Mouse (Mus musculus) kidney, adult 18-20 months (tissue): ENCODE measurements at regions not wholly inside any gene's neighbourhood (a gene's known extent, or its start where the extent isn't known, plus 50 kb on each side); places are given as distances from the start of the nearest gene placed in this dataset.

ENCODE experiments used
- DNase-seq: peaks from one replicate; pipeline ENCODE4 v3.0.0; 2021

GRCm38 (mm10) chr11:38034526-38035286 is 798.9 kb upstream of the Tenm2 start:
- no peak for DNase-seq

- no peak for DNase-seq
Observed at GRCm38 (mm10) chr11:38021704-38022103, 785.9 kb upstream of the Tenm2 start.

GRCm38 (mm10) chr11:37978131-37978530 is 742.4 kb upstream of the Tenm2 start:
- no peak for DNase-seq

- no peak for DNase-seq
Observed at GRCm38 (mm10) chr11:37936439-37937134, 700.8 kb upstream of the Tenm2 start.

GRCm38 (mm10) chr11:37913161-37913560 is 677.4 kb upstream of the Tenm2 start:
- no peak for DNase-seq

GRCm38 (mm10) chr11:37904991-37905390 is 669.2 kb upstream of the Tenm2 start:
- no peak for DNase-seq

GRCm38 (mm10) chr11:37897713-37898112 is 661.9 kb upstream of the Tenm2 start:
- no peak for DNase-seq

- DNase-seq, result no peak
Observed at GRCm38 (mm10) chr11:37882717-37883116, 647.0 kb upstream of the Tenm2 start.

GRCm38 (mm10) chr11:37837301-37837700 is 601.5 kb upstream of the Tenm2 start:
- no peak for DNase-seq

- DNase-seq, result no peak
Observed at GRCm38 (mm10) chr11:37830975-37831374, 595.2 kb upstream of the Tenm2 start.

GRCm38 (mm10) chr11:37806761-37807160 is 571.0 kb upstream of the Tenm2 start:
- no peak for DNase-seq

- DNase-seq, result no peak
Observed at GRCm38 (mm10) chr11:37798783-37799318, 563.1 kb upstream of the Tenm2 start.

- DNase-seq, result no peak
Observed at GRCm38 (mm10) chr11:37772481-37773089, 536.8 kb upstream of the Tenm2 start.

- no peak for DNase-seq
Observed at GRCm38 (mm10) chr11:37770881-37771280, 535.1 kb upstream of the Tenm2 start.

- no peak for DNase-seq
Observed at GRCm38 (mm10) chr11:37768121-37768520, 532.4 kb upstream of the Tenm2 start.

- DNase-seq, result no peak
Observed at GRCm38 (mm10) chr11:37735992-37736391, 500.2 kb upstream of the Tenm2 start.

GRCm38 (mm10) chr11:37735501-37735900 is 499.7 kb upstream of the Tenm2 start:
- no peak for DNase-seq

- peak; percentile 3 for DNase-seq
Observed at GRCm38 (mm10) chr11:37696981-37697380, 461.2 kb upstream of the Tenm2 start.

GRCm38 (mm10) chr11:37678484-37679193 is 442.9 kb upstream of the Tenm2 start:
- DNase-seq, result no peak

GRCm38 (mm10) chr11:37671320-37671719 is 435.6 kb upstream of the Tenm2 start:
- DNase-seq, result no peak

GRCm38 (mm10) chr11:37666925-37667324 is 431.2 kb upstream of the Tenm2 start:
- no peak for DNase-seq

GRCm38 (mm10) chr11:37650095-37650494 is 414.3 kb upstream of the Tenm2 start:
- DNase-seq, result no peak

GRCm38 (mm10) chr11:37623290-37623689 is 387.5 kb upstream of the Tenm2 start:
- no peak for DNase-seq
